Comparison of ENCODE assay signal across 23 mouse cellular contexts in genomic region chr3:113572158-113572557, GRCm38 (mm10). TPM values are rescaled to one million over a fixed set of nuclear protein-coding genes. Genes with fewer than 3 reads are reported as not detected.
A peak's percentile ranks its signal among the peaks of the same experiment; 100 is the strongest.
DNase-seq lines count a peak whose midpoint lies in the region; ATAC-seq and TF ChIP-seq lines count a peak whose summit lies in the region.
"Had no signal": no experiment of that assay in that cellular context is flagged by ENCODE, and none has a peak within 500 bp of the region (broad histone marks: within the 10 kb centered on the region; RNA-seq: fewer than 3 reads in every experiment).

No protein-coding gene starts in this region.

- peak; percentile 66 for TF ChIP-seq EP300 in liver, postnatal 0 days (IDR thresholded peaks at IDR 0.05; ENCODE audit: low read depth)

- 26% methylated on average over 3 of the region's 3 CpGs for WGBS in liver, adult 2 months
- WGBS in liver, postnatal 0 days (ENCODE audit: insufficient replicate concordance), result 55% methylated on average over 3 of the region's 3 CpGs
- WGBS in liver, embryonic 12.5 days (ENCODE audit: insufficient replicate concordance), result 64% methylated on average over 3 of the region's 3 CpGs

- peaks cover 2% of the 10 kb centered on the region; the same call in 1 of the 2 replicates for H3K4me1 ChIP-seq in liver, adult 2 months (ENCODE audit: control insufficient read depth, insufficient read depth, low read length)
- no peaks in the 10 kb centered on the region for H3K4me1 ChIP-seq in liver, postnatal 0 days (ENCODE audit: insufficient read depth)
- H3K4me1 ChIP-seq in liver, embryonic 12.5 days, result no peaks in the 10 kb centered on the region

- no peaks in the 10 kb centered on the region for H3K27me3 ChIP-seq in liver, adult 2 months (ENCODE audit: control insufficient read depth, insufficient read depth, low read length)
- no peaks in the 10 kb centered on the region for H3K27me3 ChIP-seq in liver, postnatal 0 days (ENCODE audit: insufficient read depth, low read length)
- no peaks in the 10 kb centered on the region for H3K27me3 ChIP-seq in liver, embryonic 12.5 days (replicated peaks)
- H3K27me3 ChIP-seq: CH12.LX had no signal

- no peak overlapping the region for H3K4me2 ChIP-seq in liver, postnatal 0 days (ENCODE audit: low read depth, low read length)
- H3K4me2 ChIP-seq in liver, embryonic 12.5 days, result no peak overlapping the region

- peaks cover 3% of the 10 kb centered on the region; the same call in 1 of the 2 replicates for H3K9me3 ChIP-seq in liver, postnatal 0 days (ENCODE audit: low read length)
- H3K9me3 ChIP-seq in liver, embryonic 12.5 days (replicated peaks), result no peaks in the 10 kb centered on the region
- H3K9me3 ChIP-seq: G1E had no signal

- H3K9ac ChIP-seq in liver, adult 2 months (ENCODE audit: low read depth, low read length), result no peak overlapping the region
- H3K9ac ChIP-seq in liver, postnatal 0 days (replicated peaks), result no peak overlapping the region
- no peak overlapping the region for H3K9ac ChIP-seq in liver, embryonic 12.5 days

- no peak for TF ChIP-seq CTCF in liver, adult 2 months (IDR thresholded peaks at IDR 0.05; ENCODE audit: low read depth, low read length)
- TF ChIP-seq CTCF in liver, postnatal 0 days (IDR thresholded peaks at IDR 0.05; ENCODE audit: low read depth), result no peak

- H3K27ac ChIP-seq in liver, adult 2 months (replicated peaks; ENCODE audit: insufficient read depth, low read depth, low read length), result peak overlapping the region; percentile 52; the same call in 1 of the 2 replicates
- peak overlapping the region; percentile 64 for H3K27ac ChIP-seq in liver, postnatal 0 days (ENCODE audit: low read depth)
- H3K27ac ChIP-seq in liver, embryonic 12.5 days, result no peak overlapping the region

- no peak for TF ChIP-seq POLR2A in liver, adult 2 months (IDR thresholded peaks at IDR 0.05; ENCODE audit: extremely low read depth, insufficient read depth, low read length)

- H3K4me3 ChIP-seq in liver, adult 2 months (ENCODE audit: insufficient read depth, low read depth, low read length), result peak overlapping the region; percentile 38; the same call in 1 of the 2 replicates
- no peak overlapping the region for H3K4me3 ChIP-seq in liver, postnatal 0 days (ENCODE audit: low read depth, low read length)
- no peak overlapping the region for H3K4me3 ChIP-seq in liver, embryonic 12.5 days

- ATAC-seq in liver, postnatal 0 days, result peak; percentile 61
- no peak for ATAC-seq in liver, embryonic 12.5 days
- ATAC-seq: activated CD4-positive, CD25-positive, alpha-beta regulatory T cell, adult 4 months; CD4-positive, CD25-positive, alpha-beta regulatory T cell, adult 4 months; Patski had no signal

- peak; percentile 92 for DNase-seq in liver, adult 2 months (ENCODE audit: extremely low read depth, low read depth, low spot score)
- DNase-seq in liver, result no peak
- DNase-seq in liver, postnatal 0 days, result no peak
- DNase-seq: adrenal gland, adult 2 months; adrenal gland, adult 8-10 months; adrenal gland, postnatal 10 days; adrenal gland, postnatal 14 days; adrenal gland, postnatal 25 days; adrenal gland, postnatal 36 days; B cell, adult 2 months; cerebellum, adult 11 months; cerebellum, adult 11-12 months; cerebellum, adult 18-20 months had no signal

- H3K79me2 ChIP-seq in liver, adult 2 months (ENCODE audit: control insufficient read depth, insufficient read depth, low read length), result no peaks in the 10 kb centered on the region

- peaks cover 5% of the 10 kb centered on the region; the same call in 1 of the 2 replicates for H3K36me3 ChIP-seq in liver, adult 2 months (ENCODE audit: control insufficient read depth, insufficient read depth, low read length)
- H3K36me3 ChIP-seq in liver, postnatal 0 days (replicated peaks; ENCODE audit: insufficient read depth, low read length), result peaks cover 3% of the 10 kb centered on the region; the same call in 1 of the 2 replicates
- H3K36me3 ChIP-seq in liver, embryonic 12.5 days, result no peaks in the 10 kb centered on the region
- H3K36me3 ChIP-seq: G1E had no signal

RNA-seq across cellular contexts. Expression of gene Amy1, which starts 34.3 kb away (rescaled TPM):
- total RNA-seq in liver, adult 2 months (2014; rRNA removed), result 312 and 348 TPM in 2 replicates
- 41.5 and 71.9 TPM in 2 replicates for polyA plus RNA-seq in liver, adult 2 months (2012; rRNA removed)
- 165 and 175 TPM in 2 replicates for polyA plus RNA-seq in liver, postnatal 0 days (2015; fragmentation: Nextera tagmentation; extraction: Ambion mirVana)
- polyA plus RNA-seq in liver, embryonic 12.5 days (2016; fragmentation: Nextera tagmentation; extraction: Ambion mirVana), result 2.5 and 3.2 TPM in 2 replicates

RNA-seq across cellular contexts. Expression of gene Amy2a1, which starts 39.9 kb away (rescaled TPM):
- total RNA-seq in liver, adult 2 months (2014; rRNA removed), result 11.2 TPM in 1 of 2 replicates, not detected in the other
- polyA plus RNA-seq in liver, adult 2 months (2012; rRNA removed), result not detected in 2 replicates
- polyA plus RNA-seq in liver, postnatal 0 days (2015; fragmentation: Nextera tagmentation; extraction: Ambion mirVana), result 26.2 and 39.4 TPM in 2 replicates
- polyA plus RNA-seq in liver, embryonic 12.5 days (2016; fragmentation: Nextera tagmentation; extraction: Ambion mirVana), result not detected in 2 replicates
- total RNA-seq: adrenal gland, adult 18-20 months; adrenal gland, adult 2 months; adrenal gland, adult 8-10 months; adrenal gland, postnatal 10 days; adrenal gland, postnatal 25 days; adrenal gland, postnatal 36 days; CH12.LX; ES-E14; G1E; MEL had no signal
- polyA plus RNA-seq: activated CD4-positive, CD25-positive, alpha-beta regulatory T cell, adult 4 months; adrenal gland, adult 2 months; C2C12; CD4-positive, CD25-positive, alpha-beta regulatory T cell, adult 4 months; G1E; Patski had no signal

RNA-seq across cellular contexts. Expression of gene Rnpc3, which starts 57.8 kb away (rescaled TPM):
- total RNA-seq in liver, adult 2 months (2014; rRNA removed), result 13.9 and 18.3 TPM in 2 replicates
- polyA plus RNA-seq in liver, adult 2 months (2012; rRNA removed), result 2.9 and 4.9 TPM in 2 replicates
- 15.7 and 16.9 TPM in 2 replicates for polyA plus RNA-seq in liver, postnatal 0 days (2015; fragmentation: Nextera tagmentation; extraction: Ambion mirVana)
- polyA plus RNA-seq in liver, embryonic 12.5 days (2016; fragmentation: Nextera tagmentation; extraction: Ambion mirVana), result 21.0 and 22.2 TPM in 2 replicates

Comparison
In these comparisons a context has a peak if more than half of its experiments do, and no peak if none do; other contexts are left out.
1. RNA of gene Amy1, which starts 34.3 kb away (polyA plus RNA-seq): 165 to 175 TPM in liver, postnatal 0 days and 41.5 to 71.9 TPM in liver, adult 2 months; 2.5 to 3.2 TPM in liver, embryonic 12.5 days; every median in the first group is over 10 times any median in the second.
2. RNA of gene Amy2a1, which starts 39.9 kb away (polyA plus RNA-seq): 26.2 to 39.4 TPM in liver, postnatal 0 days; not detected in liver, adult 2 months and not detected in liver, embryonic 12.5 days; every median in the first group is over 10 times any median in the second.